Mouse (Mus musculus) embryonic facial prominence, embryonic 11.5 days (tissue): Measurements from ENCODE around the gene Xrn1. TPM values are rescaled to one million over a fixed set of nuclear protein-coding genes. Genes with fewer than 3 reads are reported as not detected.

Experiments used
- ATAC-seq: fragments of 200-750 bp; cut with Nextera tagmentation; replicated peaks from 2 replicates; pipeline ENCODE4 v1.8.0; 2017; ENCODE audit warnings: low read depth; ENCODE audit not compliant: insufficient number of reproducible peaks, low FRiP score, low TSS enrichment
- DNase-seq: peaks from one replicate; pipeline ENCODE4 v3.0.0-alpha.2; 2015; ENCODE audit warnings: low spot score
- H3K27ac ChIP-seq: fragments of 300-500 bp; sonication (generic); replicated peaks from 2 replicates; pipeline ENCODE4 v1.5.1; 2014; ENCODE audit warnings: mild to moderate bottlenecking, low read depth, low read length, control low read depth
- H3K27me3 ChIP-seq: fragments of 300-500 bp; sonication (generic); 2 replicates; pipeline ENCODE4 v1.6.1; 2014; ENCODE audit warnings: mild to moderate bottlenecking, low read length, moderate library complexity, mixed read lengths; ENCODE audit not compliant: control insufficient read depth, insufficient read depth
- H3K36me3 ChIP-seq: fragments of 300-500 bp; sonication (generic); replicated peaks from 2 replicates; pipeline ENCODE4 v1.6.1; 2014; ENCODE audit warnings: low read depth, mild to moderate bottlenecking, low read length, moderate library complexity, mixed read lengths; ENCODE audit not compliant: control insufficient read depth, insufficient read depth
- H3K4me1 ChIP-seq: fragments of 300-500 bp; sonication (generic); 2 replicates; pipeline ENCODE4 v1.6.1; 2014; ENCODE audit warnings: low read length, mixed read lengths; ENCODE audit not compliant: control insufficient read depth, insufficient read depth
- H3K4me2 ChIP-seq: fragments of 300-500 bp; sonication (generic); 2 replicates; pipeline ENCODE4 v1.6.1; 2014; ENCODE audit warnings: low read depth, mild to moderate bottlenecking, control low read depth, low read length, moderate library complexity
- H3K4me3 ChIP-seq: fragments of 300-500 bp; sonication (generic); 2 replicates; pipeline ENCODE4 v1.5.1; 2014; ENCODE audit warnings: low read depth, low read length, control low read depth
- H3K9ac ChIP-seq: fragments of 300-500 bp; sonication (generic); replicated peaks from 2 replicates; pipeline ENCODE4 v1.6.1; 2014; ENCODE audit warnings: mild to moderate bottlenecking, control low read depth, low read length
- H3K9me3 ChIP-seq: fragments of 300-500 bp; sonication (generic); replicated peaks from 2 replicates; pipeline ENCODE4 v1.6.1; 2016; ENCODE audit warnings: mild to moderate bottlenecking, low read length, inconsistent platforms, mixed read lengths; ENCODE audit not compliant: control insufficient read depth
- WGBS: fragments of 180-500 bp; shearing (Covaris S2); extraction: QIAGEN DNeasy Blood & Tissue Kit; methylation state at CpG from one replicate; pipeline ENCODE4 v1.1.7; 2014; 5-methylcytosine and 5-hydroxymethylcytosine counted together
- polyA plus RNA-seq: library from polyadenylated mRNA; unstranded; fragments of >200 nt; fragmentation: Nextera tagmentation; extraction: Ambion mirVana; gene quantifications from 2 replicates; pipeline ENCODE4 v1.2.1, GENCODE M21; 2014

Gene Xrn1
- polyA plus RNA-seq, 1 experiment from 2014 or later: 15.2 TPM

- no peak for ATAC-seq
- H3K4me3 ChIP-seq: no peak overlapping the region
- no peaks in the 10 kb centered on the region; the same call in 1 of the 2 replicates for H3K36me3 ChIP-seq
- H3K4me2 ChIP-seq: no peak overlapping the region
- no peak for DNase-seq
- H3K4me1 ChIP-seq: no peaks in the 10 kb centered on the region
- no peaks in the 10 kb centered on the region for H3K27me3 ChIP-seq
- no peak overlapping the region for H3K27ac ChIP-seq
- 90% methylated on average over 6 of the region's 6 CpGs for WGBS
- H3K9ac ChIP-seq: no peak overlapping the region
- no peaks in the 10 kb centered on the region for H3K9me3 ChIP-seq
These were observed 102.1 kb downstream of the Xrn1 start for GRCm38 (mm10) chr9:96056417-96057223.

DNA sequence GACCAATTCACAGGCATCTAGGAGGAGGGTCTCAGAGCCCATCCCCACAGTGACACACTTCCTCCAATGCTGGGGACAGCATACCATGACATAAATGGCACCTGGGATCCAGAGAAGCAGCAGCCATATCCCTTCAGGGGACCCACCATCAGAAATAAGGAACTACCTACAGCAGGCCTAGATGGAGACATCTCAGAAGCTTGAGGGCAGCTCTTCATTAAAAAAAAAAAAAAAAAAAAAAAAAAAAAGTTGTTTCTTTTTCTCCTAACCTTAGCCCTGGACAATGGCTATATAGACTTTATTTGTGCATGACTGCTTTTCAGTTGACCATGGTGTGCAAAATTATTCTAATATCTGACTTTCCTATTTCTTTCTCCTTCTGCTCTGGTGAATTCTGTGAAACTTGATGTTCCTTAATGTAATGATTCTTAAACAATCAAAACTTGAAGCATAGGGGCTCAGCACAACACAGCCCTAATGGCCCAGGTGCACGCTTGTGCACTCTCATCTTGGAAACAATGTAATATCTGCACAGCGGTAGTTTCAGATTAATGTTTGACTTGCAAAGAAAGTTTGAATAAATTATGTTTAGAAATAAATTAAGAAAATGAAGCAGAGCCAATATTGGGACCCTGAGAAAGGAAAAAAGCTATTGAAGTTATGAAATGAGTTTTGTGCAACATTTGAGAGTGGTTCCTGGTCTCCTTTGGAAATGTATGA, 108.7 kb downstream of the Xrn1 start:
- no peak overlapping the region for H3K4me3 ChIP-seq
- H3K4me2 ChIP-seq: no peak overlapping the region
- 88% methylated on average over 2 of the region's 2 CpGs for WGBS
- H3K4me1 ChIP-seq: no peaks in the 10 kb centered on the region
- H3K36me3 ChIP-seq: no peaks in the 10 kb centered on the region
- no peak overlapping the region for H3K9ac ChIP-seq
- no peaks in the 10 kb centered on the region for H3K27me3 ChIP-seq
- DNase-seq (no peak), ATAC-seq (no peak)
- H3K27ac ChIP-seq: no peak overlapping the region
- H3K9me3 ChIP-seq: no peaks in the 10 kb centered on the region

- Histone ChIP-seq H3K27me3 (no peaks in the 10 kb centered on the region), H3K4me3 (no peak overlapping the region), H3K4me2 (no peak overlapping the region), H3K9ac (no peak overlapping the region), H3K9me3 (no peaks in the 10 kb centered on the region), H3K4me1 (no peaks in the 10 kb centered on the region), H3K36me3 (no peaks in the 10 kb centered on the region), H3K27ac (no peak overlapping the region)
- ATAC-seq (no peak), DNase-seq (no peak)
- 80% methylated on average over 5 of the region's 5 CpGs for WGBS
These were observed 109.4 kb downstream of the Xrn1 start for GRCm38 (mm10) chr9:96063803-96064475.

DNA sequence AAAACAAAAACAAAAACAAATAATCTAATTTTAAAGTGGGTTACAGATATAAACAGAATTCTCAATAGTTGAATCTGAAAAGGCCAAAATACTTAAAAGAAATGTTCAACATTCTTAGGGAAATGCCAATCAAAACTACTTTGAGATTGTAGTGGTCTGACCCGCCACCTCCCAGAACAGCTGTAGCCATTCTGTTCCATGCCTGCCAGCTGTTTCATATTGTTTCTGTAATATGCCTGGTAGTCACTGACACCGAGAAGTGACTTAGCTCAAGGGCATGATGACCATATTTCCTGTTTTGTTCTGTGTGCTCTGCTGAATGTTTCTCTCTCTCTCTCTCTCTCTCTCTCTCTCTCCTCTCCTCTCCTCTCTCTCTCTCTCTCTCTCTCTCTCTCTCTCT, 112.9 kb downstream of the Xrn1 start:
- Histone ChIP-seq H3K9ac (no peak overlapping the region), H3K4me1 (no peaks in the 10 kb centered on the region), H3K4me3 (no peak overlapping the region), H3K27me3 (no peaks in the 10 kb centered on the region), H3K36me3 (no peaks in the 10 kb centered on the region), H3K9me3 (no peaks in the 10 kb centered on the region), H3K27ac (no peak overlapping the region), H3K4me2 (no peak overlapping the region)
- ATAC-seq (no peak), DNase-seq (peak; percentile 51)
- WGBS: 55% methylated on average over 2 of the region's 2 CpGs

GRCm38 (mm10) chr9:96078752-96079315, 124.3 kb downstream of the Xrn1 start:
- ATAC-seq: no peak
- Histone ChIP-seq H3K36me3 (no peaks in the 10 kb centered on the region), H3K4me3 (no peak overlapping the region), H3K9me3 (no peaks in the 10 kb centered on the region), H3K4me2 (no peak overlapping the region), H3K27me3 (no peaks in the 10 kb centered on the region), H3K9ac (no peak overlapping the region), H3K27ac (no peak overlapping the region), H3K4me1 (no peaks in the 10 kb centered on the region)
- 92% methylated on average over 13 of the region's 13 CpGs for WGBS
- DNase-seq: no peak

DNA sequence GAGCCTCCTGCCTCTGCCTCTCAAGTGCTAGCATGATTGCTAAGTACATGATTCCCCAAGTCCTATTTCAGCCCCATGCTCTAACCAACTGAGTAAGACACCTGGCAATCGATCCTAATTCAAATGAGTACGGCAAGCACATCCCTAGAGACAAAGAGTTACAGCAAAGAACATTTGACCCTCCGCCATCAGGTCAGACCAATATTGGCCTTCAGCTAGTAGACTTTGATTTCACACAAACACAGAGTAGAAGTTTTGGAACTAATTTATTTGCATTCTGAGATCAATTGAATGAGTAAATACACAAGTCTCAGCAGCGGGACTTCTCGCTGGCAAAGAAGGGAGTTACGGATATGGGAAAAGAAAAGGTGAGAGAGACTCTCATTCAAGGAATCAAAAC, 130.7 kb downstream of the Xrn1 start:
- Histone ChIP-seq H3K4me1 (no peaks in the 10 kb centered on the region), H3K27me3 (no peaks in the 10 kb centered on the region), H3K9me3 (no peaks in the 10 kb centered on the region), H3K4me3 (no peak overlapping the region), H3K4me2 (no peak overlapping the region), H3K27ac (no peak overlapping the region), H3K9ac (no peak overlapping the region), H3K36me3 (no peaks in the 10 kb centered on the region)
- WGBS: 85% methylated on average over 6 of the region's 6 CpGs
- ATAC-seq: no peak
- DNase-seq: no peak

- no peak overlapping the region for H3K27ac ChIP-seq
- H3K9ac ChIP-seq: no peak overlapping the region
- no peaks in the 10 kb centered on the region for H3K36me3 ChIP-seq
- no peak for ATAC-seq
- H3K4me3 ChIP-seq: no peak overlapping the region
- no peak overlapping the region for H3K4me2 ChIP-seq
- WGBS: 85% methylated on average over 2 of the region's 2 CpGs
- H3K9me3 ChIP-seq: no peaks in the 10 kb centered on the region
- no peaks in the 10 kb centered on the region for H3K27me3 ChIP-seq
- no peak for DNase-seq
- no peaks in the 10 kb centered on the region for H3K4me1 ChIP-seq
These were observed 133.1 kb downstream of the Xrn1 start for GRCm38 (mm10) chr9:96087671-96088070.
